Mouse (Mus musculus) lung, postnatal 0 days (tissue): ENCODE data around the gene Trappc4.

Experiments used
- CTCF ChIP-seq: IDR thresholded peaks from 2 replicates; pipeline ENCODE4 v1.5.1; 2016; ENCODE audit warnings: antibody characterized with exemption, mild to moderate bottlenecking
- EP300 ChIP-seq: IDR thresholded peaks from 2 replicates; pipeline ENCODE4 v1.6.1; 2016; ENCODE audit warnings: antibody characterized with exemption, mild to moderate bottlenecking, control low read depth

DNA sequence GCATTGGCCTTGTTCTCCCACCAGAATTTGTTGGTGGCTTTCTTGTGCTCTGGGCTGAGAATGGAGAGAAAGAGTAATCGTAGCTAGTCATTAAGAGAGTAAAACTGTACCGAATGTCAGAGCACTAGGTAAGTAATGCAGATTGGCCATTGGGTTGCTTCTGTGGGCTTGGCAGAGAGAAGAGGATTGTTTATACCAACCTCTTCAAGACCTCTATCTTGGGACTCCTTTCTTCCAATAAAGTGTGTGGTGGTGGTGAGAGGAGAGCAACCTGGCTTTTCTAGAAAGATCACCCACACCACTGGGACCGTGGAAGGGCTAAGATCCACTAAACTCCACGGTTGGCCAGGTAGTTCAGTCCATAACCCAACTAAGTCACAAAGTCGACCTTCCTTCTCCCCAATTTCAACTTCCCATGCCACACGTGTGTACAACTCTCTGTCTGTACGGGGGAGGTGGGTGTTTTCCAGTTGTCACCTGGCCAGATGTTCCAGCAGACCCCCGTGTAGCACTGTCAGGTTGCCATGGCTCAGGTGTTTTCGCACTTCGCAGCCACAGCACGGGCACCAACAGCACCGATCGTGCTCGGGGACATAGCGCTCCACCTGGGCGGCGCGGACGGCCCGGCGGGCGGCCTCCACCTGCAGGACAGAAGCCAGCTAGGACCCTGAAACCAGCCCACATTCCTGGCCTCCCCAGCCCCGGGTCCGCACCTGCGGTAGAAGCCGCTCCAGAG lies 9.9 kb upstream of the Trappc4 start:
- no peak for TF ChIP-seq EP300
- TF ChIP-seq CTCF = no peak
